Mouse (Mus musculus): Measurements from ENCODE around the gene Dusp13. TPM values are rescaled to one million over a fixed set of nuclear protein-coding genes. Genes with fewer than 3 reads are reported as not detected.

The Dusp13 gene
- total RNA-seq (2021) (under 1 TPM; 0.48 to 0.70 TPM), polyA plus RNA-seq (2012; rRNA removed) (0.45 and 1.2 TPM in 2 replicates)
- long read RNA-seq, result 0 reads

GRCm38 (mm10) chr14:21750881-21751542 is at the start of gene Dusp13:
Dusp13 (minus strand) TSS chr14:21751181.
- Histone ChIP-seq H3K27ac (peak within 1 kb of the TSS; percentile 88), H3K4me1 (ENCODE audit: control insufficient read depth, insufficient read depth, low read length) (peaks cover 2% of the 10 kb centered on the region), H3K36me3 (ENCODE audit: control insufficient read depth, insufficient read depth, low read length) (peaks cover 7% of the 10 kb centered on the region), H3K27me3 (ENCODE audit: control insufficient read depth, insufficient read depth, low read length) (no peaks in the 10 kb centered on the region), H3K79me2 (replicated peaks; ENCODE audit: control insufficient read depth, insufficient read depth, low read length) (peaks cover 4% of the 10 kb centered on the region), H3K4me3 (peak within 1 kb of the TSS; percentile 80), H3K9ac (ENCODE audit: low read depth, low read length) (peak within 1 kb of the TSS; percentile 95)
- peak; percentile 73 to 76 for DNase-seq
- intact Hi-C loops (cut with DNase I), result loop anchor here (5.0 to 10.0 kb wide), 2 partner anchors 94 to 249 kb away; partner anchors contain the start of gene Comtd1
- under 1% methylated on average over 26 of the region's 26 CpGs for whole genome bisulfite sequencing
- TF ChIP-seq EP300 (IDR thresholded peaks at IDR 0.05; ENCODE audit: insufficient read depth, low read depth, low read length) (no peak), CTCF (IDR thresholded peaks at IDR 0.05) (no peak), POLR2A (IDR thresholded peaks at IDR 0.05; ENCODE audit: insufficient read depth, low read depth, low read length) (no peak)

GRCm38 (mm10) chr14:21800641-21801040 is 49.7 kb upstream of the Dusp13 start:
- 91% methylated on average over 4 of the region's 4 CpGs for WGBS
- TF ChIP-seq EP300 (IDR thresholded peaks at IDR 0.05; ENCODE audit: insufficient read depth, low read depth, low read length) (no peak), CTCF (IDR thresholded peaks at IDR 0.05) (no peak), POLR2A (IDR thresholded peaks at IDR 0.05; ENCODE audit: insufficient read depth, low read depth, low read length) (no peak)

GRCm38 (mm10) chr14:21792250-21792649 is 41.3 kb upstream of the Dusp13 start:
- H3K9ac ChIP-seq (ENCODE audit: low read depth, low read length), result no peak overlapping the region
- no peak for DNase-seq
- TF ChIP-seq EP300 (IDR thresholded peaks at IDR 0.05; ENCODE audit: insufficient read depth, low read depth, low read length) (no peak), CTCF (IDR thresholded peaks at IDR 0.05) (no peak), POLR2A (IDR thresholded peaks at IDR 0.05; ENCODE audit: insufficient read depth, low read depth, low read length) (no peak)
- H3K27me3 ChIP-seq (ENCODE audit: control insufficient read depth, insufficient read depth, low read length), result no peaks in the 10 kb centered on the region
- no peak overlapping the region for H3K27ac ChIP-seq
- no peak overlapping the region for H3K4me3 ChIP-seq
- intact Hi-C loops (cut with DNase I), result no loop called here
- no peaks in the 10 kb centered on the region for H3K36me3 ChIP-seq (ENCODE audit: control insufficient read depth, insufficient read depth, low read length)
- H3K4me1 ChIP-seq (ENCODE audit: control insufficient read depth, insufficient read depth, low read length), result no peaks in the 10 kb centered on the region
- 90% methylated on average over 6 of the region's 6 CpGs for WGBS
- no peaks in the 10 kb centered on the region for H3K79me2 ChIP-seq (replicated peaks; ENCODE audit: control insufficient read depth, insufficient read depth, low read length)

More at GRCm38 (mm10) chr14:21800641-21801040, 49.7 kb upstream of the Dusp13 start:
- no peak overlapping the region for H3K9ac ChIP-seq (ENCODE audit: low read depth, low read length)
- H3K36me3 ChIP-seq (ENCODE audit: control insufficient read depth, insufficient read depth, low read length), result no peaks in the 10 kb centered on the region
- H3K27ac ChIP-seq, result no peak overlapping the region
- no peak for DNase-seq
- no peaks in the 10 kb centered on the region for H3K79me2 ChIP-seq (replicated peaks; ENCODE audit: control insufficient read depth, insufficient read depth, low read length)
- no peak overlapping the region for H3K4me3 ChIP-seq
- no peaks in the 10 kb centered on the region for H3K4me1 ChIP-seq (ENCODE audit: control insufficient read depth, insufficient read depth, low read length)
- intact Hi-C loops (cut with DNase I), result no loop called here
- H3K27me3 ChIP-seq (ENCODE audit: control insufficient read depth, insufficient read depth, low read length), result no peaks in the 10 kb centered on the region

- DNase-seq, result no peak
- Histone ChIP-seq H3K4me1 (ENCODE audit: control insufficient read depth, insufficient read depth, low read length) (no peaks in the 10 kb centered on the region), H3K36me3 (ENCODE audit: control insufficient read depth, insufficient read depth, low read length) (no peaks in the 10 kb centered on the region), H3K4me3 (no peak overlapping the region), H3K9ac (ENCODE audit: low read depth, low read length) (no peak overlapping the region), H3K79me2 (replicated peaks; ENCODE audit: control insufficient read depth, insufficient read depth, low read length) (no peaks in the 10 kb centered on the region), H3K27me3 (ENCODE audit: control insufficient read depth, insufficient read depth, low read length) (no peaks in the 10 kb centered on the region), H3K27ac (no peak overlapping the region)
- WGBS, result 85% methylated on average over 4 of the region's 4 CpGs
- TF ChIP-seq CTCF (IDR thresholded peaks at IDR 0.05), result no peak
- no peak for TF ChIP-seq EP300 (IDR thresholded peaks at IDR 0.05; ENCODE audit: insufficient read depth, low read depth, low read length)
- no peak for TF ChIP-seq POLR2A (IDR thresholded peaks at IDR 0.05; ENCODE audit: insufficient read depth, low read depth, low read length)
- intact Hi-C loops (cut with DNase I), result no loop called here
Measured at GRCm38 (mm10) chr14:21791722-21792121, 40.7 kb upstream of the Dusp13 start.

- H3K36me3 ChIP-seq (ENCODE audit: control insufficient read depth, insufficient read depth, low read length), result no peaks in the 10 kb centered on the region
Measured at GRCm38 (mm10) chr14:21790585-21791251, 39.7 kb upstream of the Dusp13 start.

GRCm38 (mm10) chr14:21788121-21788520 is 37.1 kb upstream of the Dusp13 start:
- DNase-seq, result no peak
- Histone ChIP-seq H3K4me1 (ENCODE audit: control insufficient read depth, insufficient read depth, low read length) (no peaks in the 10 kb centered on the region), H3K4me3 (no peak overlapping the region), H3K27me3 (ENCODE audit: control insufficient read depth, insufficient read depth, low read length) (no peaks in the 10 kb centered on the region), H3K9ac (ENCODE audit: low read depth, low read length) (no peak overlapping the region), H3K79me2 (replicated peaks; ENCODE audit: control insufficient read depth, insufficient read depth, low read length) (no peaks in the 10 kb centered on the region), H3K27ac (no peak overlapping the region), H3K36me3 (ENCODE audit: control insufficient read depth, insufficient read depth, low read length) (no peaks in the 10 kb centered on the region; the same call in 1 of the 2 replicates)
- intact Hi-C loops (cut with DNase I), result no loop called here
- WGBS, result 98% methylated on average over 5 of the region's 5 CpGs
- TF ChIP-seq CTCF (IDR thresholded peaks at IDR 0.05), result no peak
- TF ChIP-seq POLR2A (IDR thresholded peaks at IDR 0.05; ENCODE audit: insufficient read depth, low read depth, low read length), result no peak

More at GRCm38 (mm10) chr14:21790585-21791251, 39.7 kb upstream of the Dusp13 start:
- Histone ChIP-seq H3K4me3 (no peak overlapping the region), H3K79me2 (replicated peaks; ENCODE audit: control insufficient read depth, insufficient read depth, low read length) (no peaks in the 10 kb centered on the region), H3K27me3 (ENCODE audit: control insufficient read depth, insufficient read depth, low read length) (no peaks in the 10 kb centered on the region), H3K27ac (no peak overlapping the region), H3K4me1 (ENCODE audit: control insufficient read depth, insufficient read depth, low read length) (no peaks in the 10 kb centered on the region), H3K9ac (ENCODE audit: low read depth, low read length) (no peak overlapping the region)
- intact Hi-C loops (cut with DNase I), result no loop called here
- 95% methylated on average over 9 of the region's 9 CpGs for WGBS
- TF ChIP-seq CTCF (IDR thresholded peaks at IDR 0.05) (no peak), EP300 (IDR thresholded peaks at IDR 0.05; ENCODE audit: insufficient read depth, low read depth, low read length) (no peak), POLR2A (IDR thresholded peaks at IDR 0.05; ENCODE audit: insufficient read depth, low read depth, low read length) (no peak)
- no peak for DNase-seq
